In the genomic region with DNA sequence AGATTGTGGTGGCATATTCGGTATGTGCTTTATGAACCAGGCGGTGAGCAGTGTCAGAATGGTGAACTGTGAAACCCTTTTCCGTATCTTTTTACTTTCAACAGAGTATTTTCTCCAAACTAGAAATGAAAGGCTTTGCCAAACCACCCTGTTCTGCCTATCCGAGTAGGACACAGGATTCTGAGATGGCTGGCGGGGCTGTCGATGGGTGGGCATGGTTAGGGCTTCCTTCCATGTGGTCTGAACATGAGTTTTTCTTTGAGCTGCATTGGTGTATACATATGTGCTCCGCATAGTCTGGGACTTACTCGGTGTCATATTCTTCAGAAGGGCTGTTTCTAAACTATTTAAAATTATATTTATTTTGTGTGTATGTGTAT, we compare ENCODE assay signal across 8 mouse cellular contexts. TPM values are rescaled to one million over a fixed set of nuclear protein-coding genes. Genes with fewer than 3 reads are reported as not detected.
DNase-seq lines count a peak whose midpoint lies in the region; ATAC-seq lines count a peak whose summit lies in the region.

No protein-coding gene starts in this region.

- H3K4me2 ChIP-seq in forebrain, embryonic 15.5 days (replicated peaks): peak overlapping the region; percentile 52
- H3K4me2 ChIP-seq in liver, embryonic 16.5 days (ENCODE audit: low read depth, low read length): peak overlapping the region; percentile 80

- H3K27me3 ChIP-seq in forebrain, embryonic 15.5 days: no peaks in the 10 kb centered on the region
- H3K27me3 ChIP-seq in liver, embryonic 16.5 days (ENCODE audit: control insufficient read depth, insufficient read depth, low read depth, low read length): no peaks in the 10 kb centered on the region

- H3K27ac ChIP-seq in brown adipose tissue, adult 24 weeks (replicated peaks; ENCODE audit: low read depth, low read length): no peak overlapping the region
- peak overlapping the region; percentile 96 for H3K27ac ChIP-seq in forebrain, embryonic 15.5 days (replicated peaks)
- H3K27ac ChIP-seq in liver, embryonic 16.5 days (ENCODE audit: low read length): no peak overlapping the region

- WGBS in forebrain, embryonic 15.5 days: 9% methylated on average over 8 of the region's 8 CpGs
- 11% methylated on average over 8 of the region's 8 CpGs for WGBS in liver, embryonic 16.5 days (ENCODE audit: insufficient replicate concordance)

- no peaks in the 10 kb centered on the region for H3K36me3 ChIP-seq in forebrain, embryonic 15.5 days
- no peaks in the 10 kb centered on the region for H3K36me3 ChIP-seq in liver, embryonic 16.5 days (ENCODE audit: control insufficient read depth, insufficient read depth)

- H3K4me3 ChIP-seq in brown adipose tissue, adult 24 weeks (ENCODE audit: insufficient read depth, low read depth, low read length): peak overlapping the region; percentile 94
- peak overlapping the region; percentile 81 for H3K4me3 ChIP-seq in forebrain, embryonic 15.5 days
- peak overlapping the region; percentile 92 for H3K4me3 ChIP-seq in liver, embryonic 16.5 days (ENCODE audit: low read depth, low read length)

- ATAC-seq in forebrain, embryonic 15.5 days (replicated peaks): peak; percentile 48; the same call in 1 of the 2 replicates
- ATAC-seq in liver, embryonic 16.5 days (ENCODE audit: low read depth): no peak
- no peak for ATAC-seq in CD4-positive, CD25-positive, alpha-beta regulatory T cell, adult 4 months

- H3K9ac ChIP-seq in forebrain, embryonic 15.5 days (replicated peaks): peak overlapping the region; percentile 92
- H3K9ac ChIP-seq in liver, embryonic 16.5 days (ENCODE audit: low read depth, low read length): peak overlapping the region; percentile 95

- H3K4me1 ChIP-seq in brown adipose tissue, adult 24 weeks (ENCODE audit: control insufficient read depth, insufficient read depth, insufficient read length, low read length): peaks cover 6% of the 10 kb centered on the region; the same call in 1 of the 2 replicates
- H3K4me1 ChIP-seq in forebrain, embryonic 15.5 days: peaks cover 22% of the 10 kb centered on the region
- peaks cover 13% of the 10 kb centered on the region for H3K4me1 ChIP-seq in liver, embryonic 16.5 days (ENCODE audit: control insufficient read depth, low read depth, low read length)

- peak; percentile 28 for DNase-seq in left cerebral cortex, postnatal 4 days
- DNase-seq in left cerebral cortex, postnatal 25 days (ENCODE audit: low spot score in 2 of 2): no peak
- DNase-seq in layer of hippocampus, postnatal 14 days (ENCODE audit: low spot score in 2 of 2): no peak
- no peak for DNase-seq in urinary bladder, postnatal 4 days (ENCODE audit: low spot score in 2 of 2)

- intact Hi-C loops in left cerebral cortex, postnatal 4 days (cut with DNase I): loop anchor here (5.0 kb wide), 1 partner anchor 73 kb away; no protein-coding TSS in a partner anchor
- intact Hi-C loops in left cerebral cortex, postnatal 25 days (cut with DNase I): loop anchor here (2.0 to 5.0 kb wide), 3 partner anchors 57 to 519 kb away; no protein-coding TSS in a partner anchor

- H3K9me3 ChIP-seq in forebrain, embryonic 15.5 days: no peaks in the 10 kb centered on the region
- H3K9me3 ChIP-seq in liver, embryonic 16.5 days (replicated peaks; ENCODE audit: control insufficient read depth, low read length): no peaks in the 10 kb centered on the region

RNA-seq across cellular contexts. Expression of a gene that starts 1.0 kb away (rescaled TPM):
- total RNA-seq in left cerebral cortex, postnatal 4 days (2021): 10 to 100 TPM; 58.2 to 60.2 TPM
- 10 to 100 TPM; 58.9 to 67.1 TPM for total RNA-seq in left cerebral cortex, postnatal 25 days (2021)
- 4.5 and 7.3 TPM in 2 replicates for polyA plus RNA-seq in brown adipose tissue, adult 24 weeks (2012; ENCODE audit: insufficient read depth, insufficient read length, missing spikeins)
- polyA plus RNA-seq in forebrain, embryonic 15.5 days (2015; fragmentation: Nextera tagmentation; extraction: Ambion mirVana): 6.5 and 6.9 TPM in 2 replicates
- polyA plus RNA-seq in liver, embryonic 16.5 days (2015; fragmentation: Nextera tagmentation; extraction: Ambion mirVana): 0.79 and 0.87 TPM in 2 replicates
- 1 to 10 TPM; 4.6 to 4.9 TPM for polyA plus RNA-seq in CD4-positive, CD25-positive, alpha-beta regulatory T cell, adult 4 months (2017; shearing (Covaris generic))
- 10 to 100 TPM; 79.8 to 80.3 TPM for total RNA-seq in layer of hippocampus, postnatal 14 days (2021)

RNA-seq across cellular contexts. Expression of a gene that starts 35.8 kb away (rescaled TPM):
- 10 to 100 TPM; 50.2 to 54.7 TPM for total RNA-seq in left cerebral cortex, postnatal 4 days (2021)
- 10 to 100 TPM; 46.8 to 46.9 TPM for total RNA-seq in left cerebral cortex, postnatal 25 days (2021)
- polyA plus RNA-seq in brown adipose tissue, adult 24 weeks (2012; ENCODE audit: insufficient read depth, insufficient read length, missing spikeins): 8.3 and 10.6 TPM in 2 replicates
- polyA plus RNA-seq in forebrain, embryonic 15.5 days (2015; fragmentation: Nextera tagmentation; extraction: Ambion mirVana): 0.57 and 0.71 TPM in 2 replicates
- 0.14 and 0.22 TPM in 2 replicates for polyA plus RNA-seq in liver, embryonic 16.5 days (2015; fragmentation: Nextera tagmentation; extraction: Ambion mirVana)
- polyA plus RNA-seq in CD4-positive, CD25-positive, alpha-beta regulatory T cell, adult 4 months (2017; shearing (Covaris generic)): 1 to 10 TPM in 1 of 2 experiments, under 1 TPM in 1; 0.66 to 4.8 TPM
- 10 to 100 TPM; 44.0 to 49.0 TPM for total RNA-seq in layer of hippocampus, postnatal 14 days (2021)
